Mouse (Mus musculus) testis, adult 2 months (tissue): ENCODE results near the gene Sema4d.

Experiments
- CTCF ChIP-seq: fragments of 200-500 bp; IDR thresholded peaks from 2 replicates; pipeline ENCODE4 v1.5.1; 2012; ENCODE audit warnings: low read depth, mild to moderate bottlenecking, inconsistent platforms, low read length, moderate library complexity; ENCODE audit not compliant: control insufficient read depth, insufficient read depth, insufficient replicate concordance
- POLR2A ChIP-seq: fragments of 200-500 bp; IDR thresholded peaks from 2 replicates; pipeline ENCODE4 v1.6.1; 2012; ENCODE audit warnings: low read depth, mild to moderate bottlenecking, inconsistent platforms, low read length, moderate library complexity; ENCODE audit not compliant: control insufficient read depth

- TF ChIP-seq CTCF (no peak), POLR2A (no peak)
Observed at GRCm38 (mm10) chr13:51834520-51834919, 41.0 kb upstream of the Sema4d start.
